In the genomic region with DNA sequence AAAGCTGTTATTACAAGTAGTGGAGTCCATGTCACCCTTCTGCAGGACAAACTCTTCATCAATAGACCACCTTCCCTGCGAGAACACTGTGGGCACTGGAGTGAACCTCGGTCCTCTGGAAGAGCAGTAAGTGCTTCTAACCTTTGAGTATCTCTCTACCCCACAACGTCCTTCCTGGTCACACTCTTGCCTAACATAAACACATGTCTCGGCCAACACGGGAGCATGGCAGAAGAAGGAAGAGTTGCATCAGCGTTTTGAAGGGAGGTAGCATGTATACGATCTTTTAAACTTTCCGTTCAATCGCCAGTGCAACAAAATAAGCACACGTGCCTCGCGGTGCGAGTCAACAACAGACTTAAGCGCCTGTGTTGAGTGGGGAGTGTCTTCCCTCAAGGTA, we compare ENCODE assay signal across 26 mouse cellular contexts. TPM values are rescaled to one million over a fixed set of nuclear protein-coding genes. Genes with fewer than 3 reads are reported as not detected.
"Had no signal": no experiment of that assay in that cellular context is flagged by ENCODE, and none has a peak within 500 bp of the region (broad histone marks: within the 10 kb centered on the region; RNA-seq: fewer than 3 reads in every experiment).

No protein-coding gene starts in this region.

- ATAC-seq: forebrain, embryonic 13.5 days; forebrain, embryonic 14.5 days; forebrain, embryonic 15.5 days; forebrain, embryonic 16.5 days; forebrain, postnatal 0 days had no signal

- DNase-seq: cerebellum, adult 8-10 months; cerebellum, adult 9-10 months; cerebellum, adult 9-11 months; cerebellum, postnatal 10 days; cerebellum, postnatal 14 days; cerebellum, postnatal 25 days; cerebellum, postnatal 36 days; embryo, embryonic 11 days; forebrain, postnatal 0 days; gastrocnemius, adult 2 months; gastrocnemius, postnatal 10 days; gastrocnemius, postnatal 14 days; gastrocnemius, postnatal 25 days; gastrocnemius, postnatal 36 days; heart, adult 11 months; heart, adult 18-20 months; heart, adult 2 months had no signal

RNA-seq across cellular contexts. Expression of a gene that starts 24.7 kb away (rescaled TPM):
- total RNA-seq: common myeloid progenitor, adult 5-6 weeks; gastrocnemius, adult 18-20 months; gastrocnemius, adult 2 months; gastrocnemius, adult 8-10 months; gastrocnemius, postnatal 10 days; gastrocnemius, postnatal 14 days; gastrocnemius, postnatal 25 days; gastrocnemius, postnatal 36 days; gastrocnemius, postnatal 4 days; heart, adult 2 months; heart, adult 8-10 months had no signal
